In genomic region chr8:114671237-114671674, GRCm38 (mm10) we compare ENCODE assay signal across 10 mouse cellular contexts.
DNase-seq lines count a peak whose midpoint lies in the region; ATAC-seq and TF ChIP-seq lines count a peak whose summit lies in the region.
"Had no signal": no experiment of that assay in that cellular context is flagged by ENCODE, and none has a peak within 500 bp of the region (broad histone marks: within the 10 kb centered on the region; RNA-seq: fewer than 3 reads in every experiment).

No protein-coding gene starts in this region.

- H3K9me3 ChIP-seq in stomach, embryonic 14.5 days (ENCODE audit: control insufficient read depth, low read depth, low read length) = no peaks in the 10 kb centered on the region
- H3K9me3 ChIP-seq in hindbrain, embryonic 12.5 days (replicated peaks) = no peaks in the 10 kb centered on the region
- H3K9me3 ChIP-seq: liver, embryonic 15.5 days had no signal

- peak; percentile 51 for DNase-seq in kidney, postnatal 10 days
- DNase-seq in kidney, adult 2 months = no peak
- DNase-seq in gastrocnemius, adult 2 months = peak; percentile 41
- DNase-seq in kidney, postnatal 14 days = peak; percentile 34
- no peak for DNase-seq in cerebellum, postnatal 36 days
- DNase-seq in cerebellum, adult 11 months = no peak

- TF ChIP-seq POLR2A in kidney, adult 2 months (IDR thresholded peaks at IDR 0.05; ENCODE audit: low read depth, low read length) = no peak

- H3K4me3 ChIP-seq in kidney, adult 2 months (ENCODE audit: insufficient read depth, low read depth, low read length) = no peak overlapping the region
- peak overlapping the region; percentile 16 for H3K4me3 ChIP-seq in gastrocnemius, adult 2 months
- H3K4me3 ChIP-seq in stomach, embryonic 14.5 days (ENCODE audit: low read depth, low read length) = no peak overlapping the region
- no peak overlapping the region for H3K4me3 ChIP-seq in hindbrain, embryonic 12.5 days
- H3K4me3 ChIP-seq: heart, embryonic 13.5 days; liver, embryonic 15.5 days had no signal

- H3K4me2 ChIP-seq in stomach, embryonic 14.5 days (replicated peaks; ENCODE audit: low read depth, low read length) = no peak overlapping the region
- no peak overlapping the region for H3K4me2 ChIP-seq in hindbrain, embryonic 12.5 days (replicated peaks)
- H3K4me2 ChIP-seq: heart, embryonic 13.5 days; liver, embryonic 15.5 days had no signal

- no peaks in the 10 kb centered on the region for H3K27me3 ChIP-seq in kidney, adult 2 months (replicated peaks; ENCODE audit: control insufficient read depth, insufficient read depth, low read length)
- no peaks in the 10 kb centered on the region for H3K27me3 ChIP-seq in stomach, embryonic 14.5 days (ENCODE audit: control insufficient read depth, insufficient read depth, low read length)
- 0 out of 2 replicates have a peak, but pooled peaks cover 4% of the 10 kb centered on the region for H3K27me3 ChIP-seq in hindbrain, embryonic 12.5 days
- H3K27me3 ChIP-seq: liver, embryonic 15.5 days had no signal

- ATAC-seq in stomach, embryonic 14.5 days (ENCODE audit: insufficient number of reproducible peaks, insufficient read depth, low FRiP score, low read depth) = peak; percentile 31; the same call in 1 of the 2 replicates
- ATAC-seq in hindbrain, embryonic 12.5 days (ENCODE audit: low FRiP score) = no peak

- H3K36me3 ChIP-seq in kidney, adult 2 months (ENCODE audit: control insufficient read depth, insufficient read depth, low read length) = no peaks in the 10 kb centered on the region
- no peaks in the 10 kb centered on the region for H3K36me3 ChIP-seq in stomach, embryonic 14.5 days (ENCODE audit: control insufficient read depth, insufficient read depth, low read length)
- no peaks in the 10 kb centered on the region for H3K36me3 ChIP-seq in hindbrain, embryonic 12.5 days
- H3K36me3 ChIP-seq: heart, embryonic 13.5 days; liver, embryonic 15.5 days had no signal

- H3K27ac ChIP-seq in kidney, adult 2 months (ENCODE audit: insufficient read depth, low read depth, low read length) = no peak overlapping the region
- peak overlapping the region; percentile 69 for H3K27ac ChIP-seq in gastrocnemius, adult 2 months
- peak overlapping the region; percentile 48; the same call in 1 of the 2 replicates for H3K27ac ChIP-seq in stomach, embryonic 14.5 days (ENCODE audit: low read length)
- no peak overlapping the region for H3K27ac ChIP-seq in hindbrain, embryonic 12.5 days
- H3K27ac ChIP-seq: heart, embryonic 13.5 days; liver, embryonic 15.5 days had no signal

- intact Hi-C loops in gastrocnemius, adult 2 months (cut with DNase I) = no loop called here

- no peaks in the 10 kb centered on the region for H3K4me1 ChIP-seq in kidney, adult 2 months (ENCODE audit: control insufficient read depth, insufficient read depth, low read length)
- peaks cover 5% of the 10 kb centered on the region; the same call in 1 of the 2 replicates for H3K4me1 ChIP-seq in stomach, embryonic 14.5 days (ENCODE audit: control insufficient read depth, insufficient read depth, low read length)
- H3K4me1 ChIP-seq in hindbrain, embryonic 12.5 days = no peaks in the 10 kb centered on the region
- H3K4me1 ChIP-seq: heart, embryonic 13.5 days; liver, embryonic 15.5 days had no signal

- WGBS in kidney, adult 2 months = 54% methylated on average over 9 of the region's 9 CpGs
- WGBS in stomach, embryonic 14.5 days = 48% methylated on average over 9 of the region's 9 CpGs
- WGBS in hindbrain, embryonic 12.5 days = 80% methylated on average over 9 of the region's 9 CpGs

- TF ChIP-seq CTCF in kidney, adult 2 months (conservative IDR thresholded peaks at IDR 0.05; ENCODE audit: insufficient read depth, insufficient read length, low read depth, low read length) = no peak
- no peak for TF ChIP-seq CTCF in gastrocnemius, adult 2 months (IDR thresholded peaks at IDR 0.05)

- no peak overlapping the region for H3K9ac ChIP-seq in stomach, embryonic 14.5 days (replicated peaks; ENCODE audit: low read depth, low read length)
- H3K9ac ChIP-seq in hindbrain, embryonic 12.5 days = no peak overlapping the region
- H3K9ac ChIP-seq: heart, embryonic 13.5 days; liver, embryonic 15.5 days had no signal

Comparison
In these comparisons a context has a peak if more than half of its experiments do, and no peak if none do; other contexts are left out.
1. DNase-seq: peak in kidney, postnatal 10 days (single experiment), gastrocnemius, adult 2 months (single experiment) and kidney, postnatal 14 days (single experiment); none in kidney, adult 2 months (single experiment), cerebellum, postnatal 36 days (0 of 2) and cerebellum, adult 11 months (single experiment).
2. H3K27ac ChIP-seq: peak in gastrocnemius, adult 2 months (single experiment) and stomach, embryonic 14.5 days (single experiment); none in kidney, adult 2 months (single experiment) and hindbrain, embryonic 12.5 days (single experiment).